Mouse (Mus musculus): ENCODE measurements around the gene Rgma. TPM values are rescaled to one million over a fixed set of nuclear protein-coding genes. Genes with fewer than 3 reads are reported as not detected.

The Rgma gene
- total RNA-seq, 2 experiments from 2014 or later, result 36.1 to 38.8 TPM

DNA sequence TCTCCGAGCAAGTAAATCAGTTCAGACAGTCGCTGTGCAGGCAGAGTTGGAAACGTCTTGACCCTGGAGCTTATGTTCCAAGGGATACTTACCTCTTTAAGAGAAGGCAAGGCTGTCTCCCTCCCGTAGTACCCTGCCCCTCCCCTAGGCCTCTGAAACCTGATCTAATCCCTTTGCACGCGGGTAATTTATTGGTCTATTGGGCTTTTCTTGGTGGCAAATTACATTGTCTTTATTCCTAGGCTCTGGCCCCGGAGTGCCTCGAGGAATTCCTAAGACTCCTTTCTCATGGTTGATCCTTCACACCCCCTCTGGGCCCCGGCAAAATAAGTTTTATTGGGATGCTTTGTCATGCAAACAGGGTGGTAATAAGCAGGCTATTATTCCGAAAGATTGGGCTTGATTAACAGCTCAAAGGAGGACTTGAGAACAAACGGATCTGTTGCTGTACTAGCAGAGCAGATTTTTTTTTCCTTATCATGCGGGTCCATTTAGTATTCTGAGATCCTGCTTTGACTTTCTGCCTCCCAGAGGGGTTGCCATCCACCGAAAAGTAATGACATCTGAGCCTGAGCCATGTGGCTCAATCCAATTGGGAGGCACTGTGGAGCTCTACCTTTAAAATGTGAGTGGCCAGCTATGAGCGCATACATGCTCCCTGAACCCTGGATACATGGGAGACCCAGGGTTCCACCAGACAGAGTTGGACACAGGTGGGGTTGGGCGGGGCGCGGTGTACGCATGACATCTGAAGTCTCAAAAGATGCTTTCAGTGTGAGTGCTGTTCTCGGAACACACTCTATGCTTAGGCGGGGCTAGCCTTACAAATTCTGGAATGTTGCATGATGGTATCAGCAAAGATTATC, 25.0 kb downstream of the Rgma start:
- DNase-seq, result no peak

DNA sequence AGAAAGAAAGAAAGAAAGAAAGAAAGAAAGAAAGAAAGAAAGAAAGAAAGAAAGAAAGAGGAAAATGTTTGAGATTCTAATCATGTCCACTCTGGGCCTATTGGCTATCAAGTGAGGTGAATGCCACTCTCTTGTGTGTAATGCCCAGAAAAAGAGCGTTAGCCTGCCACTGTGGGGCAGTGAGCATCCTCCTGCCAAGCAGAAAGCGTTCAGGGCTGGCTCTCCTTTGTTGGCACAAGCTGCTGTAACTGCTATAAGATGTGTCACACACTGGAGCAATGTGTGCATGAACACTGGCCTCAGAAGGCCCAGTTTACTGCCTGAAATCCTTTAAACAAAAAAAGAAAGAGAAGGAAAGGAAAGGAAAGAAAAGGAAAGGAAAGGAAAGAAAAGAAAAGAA, 26.8 kb downstream of the Rgma start:
- no peak for DNase-seq

DNA sequence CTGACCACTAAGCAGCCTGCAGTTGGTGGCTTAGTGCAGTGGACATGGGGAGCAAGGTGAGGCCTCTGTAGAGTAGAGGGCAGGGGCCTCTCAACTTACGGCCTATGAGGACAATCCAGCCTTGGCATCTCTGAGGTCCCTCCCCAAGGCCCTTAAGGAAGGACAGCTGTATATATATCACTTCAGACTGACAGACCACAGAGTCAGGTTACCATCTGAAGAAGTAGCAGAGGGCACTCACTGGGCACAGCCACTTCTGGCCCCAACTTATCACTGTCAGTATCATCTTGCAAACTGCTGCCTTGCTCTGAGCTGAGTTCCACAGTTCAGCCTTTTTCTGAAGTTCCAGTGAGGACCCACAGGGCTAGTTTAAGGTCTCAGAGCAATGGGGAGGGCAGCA, 27.4 kb downstream of the Rgma start:
- DNase-seq, result no peak

DNA sequence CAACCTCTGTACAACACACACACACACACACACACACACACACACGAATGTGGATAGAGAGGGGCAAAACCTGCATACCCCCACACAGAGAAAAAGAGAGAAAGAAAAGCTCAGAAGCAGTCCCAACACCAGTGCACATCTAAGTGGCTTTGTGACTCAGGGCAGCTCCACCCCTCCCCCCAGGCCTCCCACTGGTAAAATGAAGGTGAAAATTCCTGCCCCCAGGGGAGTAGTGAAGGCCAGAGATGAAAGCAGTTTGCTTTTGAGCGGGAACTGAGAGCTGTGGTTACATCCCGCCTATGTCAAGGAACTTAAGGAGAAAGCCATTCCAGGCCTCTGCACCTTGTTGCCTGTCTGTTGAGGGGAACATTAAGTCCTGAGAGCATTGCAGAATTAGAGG, 28.2 kb downstream of the Rgma start:
- DNase-seq, result no peak

DNA sequence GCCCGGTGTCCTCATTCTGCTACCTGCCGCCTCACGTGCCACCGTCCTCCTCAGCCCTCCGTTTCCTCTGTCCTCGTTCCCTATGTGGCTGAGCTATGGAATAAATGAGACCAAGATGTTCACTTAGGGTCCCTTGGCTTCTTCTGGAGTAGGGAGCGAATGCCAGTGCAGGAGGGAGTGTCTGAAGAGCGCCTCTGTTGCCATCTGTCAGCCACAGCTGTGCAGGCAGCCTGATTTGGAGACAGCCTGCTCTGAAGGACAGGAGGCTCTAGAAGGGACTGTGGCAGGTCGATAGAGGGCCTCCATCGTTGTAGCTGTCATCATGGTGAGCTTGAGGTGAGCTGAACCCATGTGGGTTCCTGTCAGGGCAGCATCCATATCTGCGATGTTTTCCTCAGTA, 30.2 kb downstream of the Rgma start:
- DNase-seq, result no peak

DNA sequence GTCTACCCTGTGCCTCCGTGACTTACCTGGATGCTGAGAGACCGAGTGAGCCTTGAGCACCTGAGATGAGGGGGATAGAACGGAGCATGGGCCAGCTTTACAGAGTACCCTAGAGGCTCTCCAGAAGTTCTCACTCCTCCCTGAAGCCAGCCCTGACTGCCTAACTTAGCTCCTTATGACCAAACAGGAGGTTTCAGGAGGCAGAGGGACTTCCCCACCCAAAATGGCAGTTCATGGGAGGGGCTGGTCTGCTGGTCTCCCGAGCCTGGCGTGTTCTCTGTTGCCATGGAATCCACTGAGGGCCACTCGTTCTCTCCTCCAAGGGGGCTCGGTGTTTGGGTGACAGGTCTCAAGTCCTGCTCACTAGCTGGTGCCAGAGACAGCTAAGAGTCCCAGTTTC, 36.2 kb downstream of the Rgma start:
- no peak for DNase-seq

DNA sequence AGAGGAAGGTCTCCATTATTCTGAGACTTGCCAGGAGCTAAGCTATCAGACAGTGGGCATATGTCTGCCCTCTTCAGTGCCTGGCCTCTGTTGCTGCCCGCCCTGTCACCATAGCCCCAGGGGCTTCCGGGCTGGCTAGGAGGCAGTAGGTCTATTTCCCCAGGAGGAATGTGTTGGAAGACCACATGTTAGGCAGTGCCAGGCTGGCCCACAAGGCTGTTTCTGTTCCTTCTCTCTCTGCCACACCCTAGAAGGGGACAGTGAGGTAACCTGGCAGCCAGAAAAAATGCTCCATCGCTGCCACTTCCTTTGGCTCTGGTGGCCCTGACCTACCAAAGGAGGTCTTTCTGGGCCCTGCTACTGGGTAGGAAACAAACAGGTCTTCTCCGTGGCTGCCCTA, 36.7 kb downstream of the Rgma start:
- DNase-seq, result no peak

DNA sequence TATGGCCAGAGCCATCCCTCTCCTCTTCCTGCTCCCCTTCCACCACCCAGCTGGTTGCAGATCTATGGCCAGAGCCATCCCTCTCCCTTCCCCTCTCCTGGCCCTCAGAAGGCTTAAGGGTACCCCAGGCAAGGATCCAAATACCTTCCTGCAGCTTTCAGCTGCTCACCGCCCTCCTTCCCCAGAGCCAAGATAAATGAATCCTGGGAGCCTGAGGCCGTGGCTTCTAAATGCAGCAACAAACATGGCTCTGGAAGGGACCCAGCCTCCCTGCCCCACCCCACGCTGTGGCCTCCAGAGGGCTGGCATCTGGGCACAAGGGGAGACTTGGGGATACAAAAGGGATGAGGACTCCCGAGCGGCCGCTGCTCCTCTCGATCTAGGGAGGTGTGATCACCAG, 37.1 kb downstream of the Rgma start:
- peak; percentile 40 for DNase-seq

DNA sequence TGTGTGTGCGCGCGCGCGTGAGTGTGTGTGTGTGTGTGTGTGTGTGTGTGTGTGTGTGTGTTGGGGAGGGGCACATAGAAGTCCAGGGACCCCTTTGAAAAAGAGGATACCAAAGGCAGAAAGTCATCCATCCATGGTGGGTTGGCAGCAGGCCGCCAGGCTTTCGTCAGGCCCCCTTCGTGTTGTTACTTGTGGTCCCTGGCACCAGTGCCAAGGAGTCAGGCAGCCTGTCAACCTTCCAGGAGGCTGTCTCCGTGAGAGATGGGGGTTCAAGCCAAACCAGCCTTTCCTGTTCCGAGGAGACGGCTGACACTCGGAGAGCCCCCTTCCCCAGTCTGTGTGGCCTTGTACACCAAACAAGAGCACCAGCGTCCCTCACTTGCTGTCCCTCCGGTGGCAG, 38.9 kb downstream of the Rgma start:
- no peak for DNase-seq

DNA sequence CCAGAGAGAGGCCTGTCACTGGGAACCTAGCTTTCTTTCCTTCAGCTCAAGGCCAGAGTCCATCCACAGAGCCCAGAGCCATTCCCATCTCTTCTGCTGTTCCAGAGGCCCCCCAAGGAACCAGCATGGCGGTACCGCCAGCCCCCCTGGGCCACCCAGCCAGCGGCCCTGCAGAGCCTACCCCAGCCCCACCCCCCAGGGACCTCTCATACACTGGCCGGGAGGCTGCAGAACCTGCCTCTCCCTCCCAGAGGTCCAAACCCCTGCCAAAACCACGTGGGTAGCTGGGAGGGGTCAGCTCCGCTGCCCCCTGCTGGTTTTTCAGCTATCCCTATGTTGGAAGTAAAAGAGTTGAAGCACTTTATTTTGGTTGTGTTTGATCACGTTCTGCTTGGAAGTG, 44.1 kb downstream of the Rgma start:
- no peak for DNase-seq

DNA sequence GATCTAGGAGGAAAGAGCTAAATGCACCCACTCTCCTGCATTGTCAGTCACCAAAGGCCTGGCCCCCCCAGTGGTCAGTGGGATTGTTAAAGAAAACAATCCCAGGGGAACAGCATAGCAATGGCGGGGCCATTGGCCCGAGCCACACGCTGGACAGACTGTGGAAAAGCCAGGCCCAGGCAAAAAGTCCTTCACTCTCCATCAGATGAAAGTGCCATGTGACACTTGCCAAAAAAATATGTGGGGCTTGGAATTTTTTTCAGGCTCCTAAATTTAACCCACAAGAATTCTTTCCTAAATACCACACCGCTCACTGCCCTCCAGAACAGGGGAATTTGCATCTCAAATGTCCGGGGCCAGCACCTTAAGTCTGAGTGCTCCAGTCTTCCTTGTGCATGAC, 45.5 kb downstream of the Rgma start:
- DNase-seq, result no peak

DNA sequence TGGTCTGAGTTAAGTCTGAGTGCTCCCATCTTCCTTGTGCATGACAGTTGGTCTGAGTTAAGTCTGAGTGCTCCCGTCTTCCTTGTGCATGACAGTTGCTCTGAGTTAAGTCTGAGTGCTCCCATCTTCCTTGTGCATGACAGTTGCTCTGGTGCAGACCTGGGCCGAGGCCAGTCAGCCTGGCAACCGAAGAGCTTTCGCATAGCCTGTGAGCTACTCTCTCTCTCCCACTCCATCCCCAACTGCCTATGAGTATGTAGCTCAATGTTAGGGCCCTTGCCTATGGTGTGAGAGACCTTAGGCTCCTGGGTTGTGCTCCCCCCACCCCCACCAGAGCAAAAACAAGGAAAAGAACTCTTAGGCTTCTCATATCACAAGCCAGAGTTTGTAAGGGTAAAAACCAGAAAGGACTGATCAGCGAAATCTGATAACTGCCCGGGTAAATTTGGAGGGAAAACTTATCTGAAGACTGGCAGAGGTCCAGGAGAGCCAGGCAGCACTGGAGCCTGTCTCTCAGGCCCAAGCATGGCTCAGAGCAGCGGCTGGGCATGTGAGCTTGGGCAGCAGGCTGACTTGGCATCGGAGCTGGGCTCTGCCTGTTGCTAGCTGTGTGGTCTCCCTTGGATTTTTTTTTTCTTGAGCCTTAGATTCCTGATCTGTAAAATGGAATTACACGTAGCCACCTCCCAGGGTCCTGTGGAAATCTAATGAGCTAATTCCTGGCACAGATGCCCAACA, 46.1 kb downstream of the Rgma start:
- no peak for DNase-seq

DNA sequence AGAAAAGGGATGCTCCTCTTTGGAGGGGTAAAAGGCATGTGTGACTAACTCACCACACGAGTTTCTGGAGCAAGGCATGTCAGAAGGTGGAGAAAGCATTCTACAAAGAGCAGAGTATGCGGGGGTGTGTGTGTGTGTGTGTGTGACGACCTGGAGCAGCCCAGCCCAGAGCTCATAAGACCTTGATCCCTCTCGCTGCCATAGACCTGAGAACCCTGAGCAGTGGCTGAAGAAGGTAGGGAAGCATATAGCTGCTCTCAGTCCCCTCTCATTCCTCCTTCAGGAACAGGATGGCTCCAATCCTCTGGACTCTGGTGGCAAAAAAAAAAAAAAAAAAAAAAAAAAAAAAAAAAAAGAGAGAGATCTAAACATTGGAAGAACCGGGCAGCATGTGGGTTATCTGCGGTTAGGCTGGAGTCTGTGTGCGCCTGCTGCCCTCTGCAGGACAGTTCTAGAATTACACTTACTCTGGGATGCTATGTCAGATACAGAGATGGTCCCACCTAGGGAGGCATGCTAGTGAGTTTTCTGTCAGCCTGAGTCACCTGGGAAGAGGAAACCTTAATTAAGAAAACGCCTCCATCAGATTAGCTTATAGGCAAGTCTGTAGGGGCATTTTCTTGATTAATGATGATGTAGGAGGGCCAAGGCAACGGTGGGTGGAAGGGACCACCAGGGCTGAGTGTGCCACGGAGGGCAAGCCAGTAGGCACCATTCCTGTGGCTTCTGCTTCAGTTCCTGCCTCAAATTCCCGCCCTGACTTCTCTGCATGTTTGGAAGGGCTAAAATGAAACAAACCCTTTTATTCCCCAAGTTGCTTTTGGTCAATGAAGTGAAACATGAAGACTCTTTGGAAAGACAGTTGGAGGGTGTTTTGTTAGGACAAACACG, 47.2 kb downstream of the Rgma start:
- DNase-seq, result peak; percentile 84

DNA sequence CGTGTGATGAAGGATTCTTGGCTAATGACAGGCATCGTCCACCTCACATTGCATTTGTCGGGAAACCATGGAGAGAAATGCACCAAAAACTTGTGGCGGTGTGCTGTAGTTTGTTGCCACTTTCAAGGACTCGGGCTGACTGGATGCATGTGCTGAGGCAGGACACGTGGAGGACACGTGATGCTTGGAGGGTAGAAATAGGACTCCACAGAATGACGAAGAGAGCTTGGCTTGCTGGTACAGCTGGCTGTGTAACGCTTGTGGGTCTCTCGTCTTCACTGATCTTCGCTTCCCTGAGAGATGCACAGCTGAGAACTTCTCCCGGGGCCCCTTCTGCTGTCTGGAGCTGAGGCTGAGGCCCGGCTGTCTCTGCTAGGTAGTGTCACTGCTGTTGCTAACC, 47.9 kb downstream of the Rgma start:
- DNase-seq, result no peak

DNA sequence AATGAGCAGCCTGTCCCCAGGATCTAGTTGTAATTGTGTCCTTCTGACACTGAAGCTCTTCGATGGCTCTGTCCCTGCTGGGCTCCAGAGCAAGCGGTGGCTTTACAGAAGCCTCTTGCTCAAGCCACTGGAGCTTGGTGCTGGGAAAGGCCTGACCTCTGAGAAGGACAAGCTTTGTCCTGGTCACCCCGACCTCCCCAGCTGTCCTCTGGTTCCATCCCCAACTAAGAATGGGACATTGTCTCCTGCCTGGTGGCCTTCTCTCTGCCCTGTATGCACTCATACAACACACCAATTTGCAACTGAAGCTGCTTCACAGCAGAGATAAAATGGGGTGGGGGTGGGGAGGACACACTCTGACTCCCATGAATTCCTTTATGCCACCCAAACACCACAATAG, 48.9 kb downstream of the Rgma start:
- DNase-seq, result no peak

DNA sequence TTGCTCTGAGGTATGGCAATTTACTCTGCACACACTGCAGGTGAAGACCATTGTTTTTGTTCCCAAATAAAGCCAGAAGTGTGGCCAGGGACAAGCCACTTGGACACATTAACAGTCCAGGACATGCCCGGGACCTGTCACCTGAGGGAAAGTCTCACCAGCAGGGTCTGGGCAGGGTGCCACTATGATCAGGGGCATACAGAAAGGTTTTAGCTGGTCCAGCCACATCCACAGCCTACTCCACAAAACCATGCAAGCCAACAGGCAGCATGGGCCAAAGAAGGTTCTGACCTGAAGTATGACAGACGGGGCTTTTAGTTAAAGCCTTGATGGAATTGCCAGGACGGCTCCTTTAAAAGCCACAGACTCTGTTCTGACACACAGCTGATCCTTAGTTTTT, 49.4 kb downstream of the Rgma start:
- DNase-seq, result peak; percentile 66

DNA sequence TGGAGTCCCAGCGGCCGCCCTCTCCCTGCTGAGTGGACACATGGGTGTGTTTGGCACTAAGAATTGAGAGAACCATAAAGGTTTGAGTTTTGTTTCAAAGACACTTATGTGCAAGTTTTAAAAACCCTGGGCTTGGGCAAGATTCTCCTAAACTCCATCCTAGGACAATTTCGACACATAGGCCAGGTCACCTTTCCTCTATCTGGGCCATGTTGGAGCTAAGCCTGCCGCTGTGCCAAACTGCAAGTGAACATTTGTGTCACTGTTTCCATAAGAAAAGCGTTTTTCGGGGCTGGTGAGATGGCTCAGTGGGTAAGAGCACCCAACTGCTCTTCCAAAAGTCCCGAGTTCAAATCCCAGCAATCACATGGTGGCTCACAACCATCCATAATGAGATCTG, 50.1 kb downstream of the Rgma start:
- DNase-seq, result no peak

DNA sequence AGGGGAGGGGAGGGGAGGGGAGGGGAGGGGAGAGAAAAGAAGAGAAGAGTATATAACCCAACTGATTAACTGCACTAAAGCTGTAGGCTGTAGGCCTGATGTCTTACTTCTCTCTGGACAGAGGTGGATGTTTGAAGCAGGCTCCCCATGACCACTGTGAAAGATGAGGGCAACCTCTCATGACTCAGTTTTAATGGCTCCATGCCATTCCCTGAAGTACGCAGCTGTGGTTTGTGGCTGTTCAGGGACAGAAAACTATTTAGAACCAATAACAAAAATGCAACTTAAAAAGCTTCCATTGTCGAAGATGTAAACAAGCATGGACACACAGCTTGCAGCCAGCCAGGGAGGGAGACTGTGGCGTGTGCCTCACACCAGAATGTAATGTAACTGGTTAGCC, 50.9 kb downstream of the Rgma start:
- no peak for DNase-seq

DNA sequence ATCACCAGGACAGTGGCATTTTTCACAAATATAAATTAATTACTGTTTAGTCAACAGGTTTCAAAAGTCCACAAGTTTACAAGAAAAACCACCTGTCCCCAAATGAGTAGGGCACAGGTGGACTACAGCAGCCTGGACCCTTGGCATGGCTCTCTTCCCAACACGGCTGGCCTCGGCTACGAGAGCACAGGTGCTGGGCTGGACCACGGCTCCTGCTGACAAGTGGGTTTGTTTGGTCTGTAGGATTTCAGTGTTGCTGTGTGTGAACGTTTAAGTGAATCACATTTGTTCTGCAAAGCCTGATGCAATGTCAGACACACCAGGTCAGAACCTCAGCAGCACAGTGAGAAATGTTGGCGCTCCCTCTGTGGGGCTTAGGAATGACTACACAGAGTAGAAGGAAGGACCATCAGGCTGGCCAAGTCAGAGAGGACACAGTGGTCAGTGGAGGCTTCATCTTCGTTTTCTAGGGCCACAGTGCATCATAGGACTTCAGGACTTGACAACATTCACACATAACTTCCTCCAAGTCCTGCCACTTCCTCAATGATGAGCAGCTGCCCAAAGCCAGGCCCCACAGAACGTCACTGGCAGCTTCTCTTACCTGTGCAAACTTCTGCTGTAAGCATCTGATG, 51.6 kb downstream of the Rgma start:
- DNase-seq, result no peak

DNA sequence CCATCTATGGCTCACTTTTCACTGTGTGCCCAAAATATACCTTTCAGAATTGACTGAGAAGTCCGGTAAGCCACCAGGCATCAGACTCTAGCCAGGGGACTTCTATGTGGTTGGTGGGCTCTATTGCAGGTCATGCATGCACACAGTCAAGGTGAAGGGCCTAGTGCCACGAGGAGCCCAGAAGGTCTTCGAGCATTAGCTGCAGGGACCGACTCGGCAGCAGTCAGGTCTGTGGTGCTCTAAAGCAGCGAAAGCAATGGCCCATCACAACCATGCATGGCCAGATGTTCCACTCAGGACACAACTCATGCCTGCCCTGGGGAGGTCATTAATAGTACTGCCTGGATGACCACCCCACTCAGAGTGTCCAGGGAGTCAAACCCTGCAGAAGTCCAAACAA, 52.5 kb downstream of the Rgma start:
- no peak for DNase-seq

DNA sequence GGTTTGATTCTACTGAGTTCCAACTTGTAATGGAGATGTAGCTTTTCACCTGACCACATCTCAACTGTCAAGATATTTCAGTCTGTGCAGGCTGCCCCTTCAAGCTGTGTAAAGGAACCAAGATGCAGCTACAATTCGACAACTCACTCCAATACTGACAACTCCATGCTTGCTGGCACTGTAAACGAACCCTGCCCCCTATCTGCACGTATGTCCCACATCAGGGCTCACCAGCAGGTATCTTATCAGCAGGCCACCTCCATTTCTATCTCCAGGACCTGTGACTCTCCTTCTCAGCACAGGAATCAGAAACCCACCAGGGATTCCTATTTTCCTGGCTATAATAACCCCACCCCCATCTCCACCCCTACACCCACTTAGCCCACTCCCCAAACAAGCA, 53.2 kb downstream of the Rgma start:
- no peak for DNase-seq

DNA sequence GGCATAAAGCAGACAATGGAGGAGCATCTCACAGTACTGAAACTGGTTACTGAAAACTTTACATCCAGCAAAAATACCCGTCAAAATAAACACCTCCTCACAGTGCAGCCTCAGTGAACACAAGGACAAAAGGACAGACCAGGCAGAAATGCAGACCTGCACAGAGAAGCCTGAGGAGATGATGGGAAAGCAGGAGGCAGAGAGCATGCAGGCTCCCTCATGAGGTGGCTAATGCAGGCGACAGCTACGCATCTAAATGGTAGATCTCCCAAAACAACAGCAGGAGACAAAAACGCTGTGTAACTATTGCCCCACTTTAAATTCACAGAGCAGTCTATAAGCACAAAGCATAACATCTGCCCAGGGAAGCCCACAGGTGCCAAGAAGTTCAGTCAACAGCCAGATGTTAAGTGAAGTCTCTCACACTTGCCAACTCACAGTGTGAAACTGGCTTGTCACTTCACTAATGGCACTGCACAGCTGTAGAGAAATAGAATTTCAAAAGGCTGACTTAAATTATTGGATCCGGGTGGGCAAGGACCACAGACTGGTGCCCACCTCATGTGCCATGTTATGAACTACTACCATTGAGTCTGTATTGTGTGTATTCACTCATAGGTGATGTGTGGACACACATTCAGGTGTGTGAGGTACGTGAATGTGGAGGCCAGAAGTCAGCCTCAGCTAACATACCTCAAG, 58.5 kb downstream of the Rgma start:
- DNase-seq, result no peak
